Mouse (Mus musculus) spleen, adult 2 months (tissue): ENCODE results near the gene Tgtp1. TPM values are rescaled to one million over a fixed set of nuclear protein-coding genes. Genes with fewer than 3 reads are reported as not detected.
"Not testable (repeated sequence)": the region's sequence is repeated elsewhere in the genome, so short reads cannot be mapped to it uniquely, and the experiment has no call there.

Experiments
- DNase-seq, 2 experiments: peaks; one replicate each; pipeline versions ENCODE4 v3.0.0 to v3.0.0-alpha.2; 2012 to 2021; ENCODE audit warnings: low spot score in 2 of 2, low read depth in 1 of 2
- H3K27ac ChIP-seq: fragments of 200-500 bp; 2 replicates; pipeline ENCODE4 v1.5.1; 2012; ENCODE audit warnings: low read length, inconsistent platforms; ENCODE audit not compliant: insufficient read depth
- H3K27me3 ChIP-seq: fragments of 200-500 bp; 2 replicates; pipeline ENCODE4 v1.6.1; 2012; ENCODE audit warnings: mild to moderate bottlenecking, moderate library complexity, low read length, inconsistent platforms; ENCODE audit not compliant: control insufficient read depth, insufficient read depth
- H3K36me3 ChIP-seq: fragments of 200-500 bp; 2 replicates; pipeline ENCODE4 v1.6.1; 2012; ENCODE audit warnings: mild to moderate bottlenecking, low read length, inconsistent platforms; ENCODE audit not compliant: control insufficient read depth, insufficient read depth
- H3K4me1 ChIP-seq: fragments of 200-500 bp; 2 replicates; pipeline ENCODE4 v1.6.1; 2011; ENCODE audit warnings: inconsistent platforms; ENCODE audit not compliant: control insufficient read depth, insufficient read depth, insufficient read length
- H3K4me3 ChIP-seq: fragments of 200-500 bp; 2 replicates; pipeline ENCODE4 v1.5.1; 2011; ENCODE audit warnings: mild to moderate bottlenecking, inconsistent platforms; ENCODE audit not compliant: insufficient read depth, insufficient read length; ENCODE audit errors: extremely low read depth
- WGBS: fragments of 180-500 bp; shearing (Covaris S2); methylation state at CpG from one replicate; pipeline ENCODE4 v1.1.7; 2018; 5-methylcytosine and 5-hydroxymethylcytosine counted together
- polyA plus RNA-seq: library from polyadenylated mRNA; depleted of rRNA; stranded (reverse); fragments of >200 nt; gene quantifications from 2 replicates; pipeline ENCODE4 v1.2.3, GENCODE M21; 2012; rRNA removed

Gene Tgtp1
- polyA plus RNA-seq, 1 experiment: 2.1 TPM

DNA sequence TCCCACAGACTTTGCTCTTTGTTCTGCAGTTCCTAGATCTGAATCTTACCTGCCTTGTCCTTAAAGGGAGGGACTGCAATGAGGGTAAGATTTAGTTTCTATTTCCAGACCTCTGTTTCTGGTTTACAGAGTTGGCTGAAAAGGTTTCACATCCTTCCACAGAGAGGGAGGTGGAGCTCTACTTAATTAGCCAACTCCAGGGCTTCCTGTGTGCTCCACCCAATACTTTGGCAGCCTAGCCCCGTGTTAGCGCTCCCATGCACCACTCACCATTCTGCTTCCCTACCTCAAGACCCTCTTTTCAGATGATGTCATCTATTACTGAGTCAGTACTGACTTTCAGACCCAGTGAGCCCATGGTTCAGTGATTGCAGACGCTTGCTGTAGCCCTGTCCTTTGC, 14.7 kb downstream of the Tgtp1 start, which contains the start of gene 9930111J21Rik1:
9930111J21Rik1 (minus strand) TSS at position 148 of the 400 bp plus-strand sequence.
- not testable (repeated sequence) for H3K36me3 ChIP-seq, H3K4me1 ChIP-seq, H3K4me3 ChIP-seq, H3K27me3 ChIP-seq, DNase-seq
- no CpG with 5 or more reads among the region's 3 CpGs for WGBS
- peak within 1 kb of the TSS; percentile 70 for H3K27ac ChIP-seq

DNA sequence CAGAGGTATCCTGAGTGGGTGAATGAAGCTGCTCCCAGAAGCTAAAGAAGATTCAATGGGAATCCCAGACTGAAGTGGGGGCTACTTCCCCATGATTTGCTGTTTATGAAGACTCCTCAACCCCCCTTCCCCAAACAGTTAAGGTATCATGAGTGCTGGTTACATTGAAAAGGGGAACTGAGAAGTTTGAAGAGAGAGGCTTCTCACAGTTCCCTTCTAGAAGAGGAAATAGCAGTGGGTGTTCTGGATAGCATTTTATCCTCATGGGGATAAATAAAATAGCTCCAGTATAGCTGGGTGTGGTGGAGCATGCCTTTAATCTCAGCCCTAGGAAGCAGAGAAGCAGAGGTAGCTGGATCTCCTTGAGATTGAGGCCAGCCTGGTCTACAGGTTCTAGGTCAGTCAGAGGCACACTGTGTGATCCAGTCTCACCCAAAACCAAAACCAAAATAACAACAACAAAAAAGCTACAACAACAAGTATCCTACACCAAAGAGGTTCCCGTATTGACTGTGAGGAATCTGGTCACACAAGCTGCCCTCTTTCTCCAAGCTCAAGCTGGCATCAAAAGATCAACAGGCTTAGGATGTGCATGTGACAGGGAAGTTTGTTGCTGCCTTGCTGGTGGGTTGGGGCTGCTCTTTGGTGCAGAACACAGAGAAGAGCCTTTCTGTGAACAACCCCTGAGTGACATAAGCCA, 15.6 kb downstream of the Tgtp1 start, which contains the start of gene Olfr56:
Olfr56 (plus strand) TSS at position 650 of the 700 bp plus-strand sequence.
- H3K36me3 ChIP-seq, DNase-seq, H3K4me1 ChIP-seq, H3K27me3 ChIP-seq, H3K4me3 ChIP-seq: not testable (repeated sequence)
- H3K27ac ChIP-seq: peak within 1 kb of the TSS; percentile 70
- WGBS: no CpG with 5 or more reads among the region's 1 CpGs

DNA sequence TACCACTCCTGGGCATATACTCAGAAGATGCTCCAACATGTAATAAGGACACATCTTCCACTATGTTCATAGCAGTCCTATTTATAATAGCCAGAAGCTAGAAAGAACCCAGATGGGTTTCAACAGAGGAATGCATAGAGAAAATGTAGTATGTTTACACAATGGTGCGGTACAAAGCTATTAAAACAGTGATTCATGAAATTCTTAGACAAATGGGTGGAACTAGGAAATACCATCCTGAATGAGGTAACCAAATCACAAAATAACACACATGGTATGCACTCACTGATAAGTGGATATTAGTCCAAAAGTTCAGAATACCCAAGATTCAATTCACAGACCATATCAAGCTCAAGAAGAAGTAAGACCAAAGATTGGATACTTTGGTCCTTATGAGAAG, 19.3 kb downstream of the Tgtp1 start:
- DNase-seq, H3K27ac ChIP-seq, H3K27me3 ChIP-seq, H3K4me1 ChIP-seq, H3K4me3 ChIP-seq, H3K36me3 ChIP-seq: not testable (repeated sequence)
- no CpG with 5 or more reads among the region's 1 CpGs for WGBS

DNA sequence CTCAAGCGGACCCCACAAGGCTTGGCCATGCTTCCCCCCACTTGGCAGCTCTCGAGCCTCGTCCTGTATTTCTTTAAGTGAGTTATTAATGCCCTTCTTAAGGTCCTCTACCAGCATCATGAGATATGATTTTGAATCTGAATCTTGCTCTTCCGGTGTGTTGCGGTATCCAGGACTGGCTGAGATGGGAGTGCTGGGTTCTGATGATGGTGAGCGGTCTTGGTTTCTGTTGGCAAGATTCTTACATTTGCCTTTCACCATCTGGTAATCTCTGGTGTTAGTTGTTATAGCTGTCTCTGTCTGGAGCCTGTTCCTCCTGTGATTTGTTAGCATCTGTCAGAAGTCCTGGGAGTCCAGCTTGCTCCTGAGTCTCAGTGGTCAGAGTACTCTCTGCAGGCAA, 47.9 kb downstream of the Tgtp1 start, which contains the start of gene Psme2b:
Psme2b (minus strand) TSS at position 101 of the 400 bp plus-strand sequence.
- not testable (repeated sequence) for H3K4me3 ChIP-seq, H3K36me3 ChIP-seq, H3K4me1 ChIP-seq, DNase-seq, H3K27ac ChIP-seq, H3K27me3 ChIP-seq
- 89% methylated on average over 6 of the region's 6 CpGs for WGBS

DNA sequence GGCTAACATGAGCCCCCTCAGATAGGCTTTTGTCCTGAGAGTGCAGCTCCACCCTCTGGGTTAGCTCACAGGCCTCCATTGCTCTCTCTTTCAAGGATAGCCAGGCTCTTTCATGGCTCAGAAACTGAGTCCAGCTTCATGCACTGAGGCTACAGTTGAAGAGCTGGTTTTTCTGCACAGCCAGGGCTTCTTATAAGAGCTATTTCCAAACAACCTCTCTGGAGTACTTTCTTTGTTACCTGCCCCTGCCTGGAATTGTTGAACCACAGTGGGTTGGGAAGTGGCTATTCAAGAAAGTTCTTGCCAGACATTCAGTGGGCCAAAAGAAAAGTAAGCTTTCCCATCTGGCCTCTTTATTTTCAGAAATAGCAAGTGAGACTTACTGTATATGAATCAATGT, 54.7 kb downstream of the Tgtp1 start:
- not testable (repeated sequence) for H3K27ac ChIP-seq, H3K27me3 ChIP-seq, H3K4me3 ChIP-seq, H3K36me3 ChIP-seq, DNase-seq, H3K4me1 ChIP-seq

Other genes with a start within 250 kb of the Tgtp1 start
- gene Rack1, start 193.8 kb downstream of the Tgtp1 start, polyA plus RNA-seq: 2,204 and 3,047 TPM in 2 replicates
- gene Trim41, start 176.8 kb downstream of the Tgtp1 start, polyA plus RNA-seq: 24.4 and 24.7 TPM in 2 replicates
- 53.6 and 63.6 TPM in 2 replicates for gene Trim7, start 168.0 kb downstream of the Tgtp1 start, polyA plus RNA-seq
- 3.9 and 6.1 TPM in 2 replicates for gene Gm12184, start 167.5 kb downstream of the Tgtp1 start, polyA plus RNA-seq
- gene Irgm1, start 122.5 kb downstream of the Tgtp1 start, polyA plus RNA-seq: 10.6 and 13.0 TPM in 2 replicates
- 0.36 and 0.37 TPM in 2 replicates for gene Gm5431, start 92.0 kb downstream of the Tgtp1 start, polyA plus RNA-seq
- gene Psme2b, start 48.0 kb downstream of the Tgtp1 start, polyA plus RNA-seq: 8.3 and 12.9 TPM in 2 replicates
- gene Olfr56, start 15.3 kb downstream of the Tgtp1 start, polyA plus RNA-seq: 0.05 and 0.22 TPM in 2 replicates
- 16.0 and 17.9 TPM in 2 replicates for gene 9930111J21Rik1, start 14.8 kb downstream of the Tgtp1 start, polyA plus RNA-seq
- 0.23 and 0.36 TPM in 2 replicates for gene Gm12185, start 1.9 kb downstream of the Tgtp1 start, polyA plus RNA-seq
- 10.8 and 11.0 TPM in 2 replicates for gene 9930111J21Rik2, start 57.1 kb upstream of the Tgtp1 start, polyA plus RNA-seq
- gene Tgtp2, start 70.0 kb upstream of the Tgtp1 start, polyA plus RNA-seq: 7.1 and 19.6 TPM in 2 replicates
- gene Ifi47, start 82.4 kb upstream of the Tgtp1 start, polyA plus RNA-seq: 16.8 and 16.9 TPM in 2 replicates
- 0.05 and 0.41 TPM in 2 replicates for gene Olfr1396, start 120.7 kb upstream of the Tgtp1 start, polyA plus RNA-seq
- not detected in 2 replicates for gene Olfr1395, start 148.1 kb upstream of the Tgtp1 start, polyA plus RNA-seq
- not detected in 2 replicates for gene Olfr1394, start 160.2 kb upstream of the Tgtp1 start, polyA plus RNA-seq
- gene Btnl9, start 193.0 kb upstream of the Tgtp1 start, polyA plus RNA-seq: 3.9 and 6.9 TPM in 2 replicates
- gene Zfp62, start 209.1 kb upstream of the Tgtp1 start, polyA plus RNA-seq: 1.4 and 2.4 TPM in 2 replicates